Mouse (Mus musculus) fat pad, adult 2 months (tissue): ENCODE measurements at regions not wholly inside any gene's neighbourhood (a gene's known extent, or its start where the extent isn't known, plus 50 kb on each side); places are given as distances from the start of the nearest gene placed in this dataset.

Experiments used
- DNase-seq: peaks from one replicate; pipeline ENCODE4 v3.0.0-alpha.2; 2011; ENCODE audit warnings: low read depth, low spot score; ENCODE audit errors: extremely low read depth

DNA sequence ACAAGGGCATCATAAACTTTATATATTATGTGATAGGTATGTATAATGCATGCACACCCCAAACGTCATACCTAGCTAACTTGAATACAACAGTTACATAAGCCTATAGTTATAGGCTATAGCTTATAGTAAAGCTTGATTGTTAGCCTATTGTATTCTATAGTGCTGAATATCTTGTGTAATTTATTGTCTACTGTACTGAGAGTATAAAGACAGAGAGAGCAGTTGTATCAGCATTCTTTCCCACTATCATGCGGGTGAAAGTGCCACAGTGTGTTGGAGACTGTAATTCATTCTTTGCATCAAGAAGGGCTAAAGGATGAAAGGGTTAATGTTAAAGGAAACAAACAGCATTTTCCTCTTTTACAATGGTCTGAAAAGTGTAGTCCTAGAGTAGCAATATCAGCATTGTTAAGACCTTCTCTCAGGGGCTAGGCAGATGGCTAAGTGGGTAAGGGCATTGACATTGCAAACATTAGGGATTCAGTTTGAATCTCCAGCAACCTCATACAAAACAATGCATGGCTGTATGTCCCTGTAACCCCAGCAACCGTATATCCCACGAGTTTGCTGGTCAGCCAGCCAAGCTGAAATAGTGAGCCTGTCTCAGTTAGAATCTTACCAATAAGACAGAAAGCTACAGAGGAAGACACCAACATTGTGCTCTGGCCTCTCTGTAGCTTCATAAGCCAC is 340.8 kb upstream of the Jag1 start:
- DNase-seq: no peak

- DNase-seq: no peak
Measured at GRCm38 (mm10) chr2:137456436-137456835, 340.0 kb upstream of the Jag1 start.

GRCm38 (mm10) chr2:137446919-137447318 is 330.5 kb upstream of the Jag1 start:
- no peak for DNase-seq

- no peak for DNase-seq
Measured at GRCm38 (mm10) chr2:137437741-137438140, 321.3 kb upstream of the Jag1 start.

GRCm38 (mm10) chr2:137436161-137436560 is 319.7 kb upstream of the Jag1 start:
- DNase-seq: no peak

GRCm38 (mm10) chr2:137422656-137423055 is 306.2 kb upstream of the Jag1 start:
- DNase-seq: no peak

GRCm38 (mm10) chr2:137419678-137420077 is 303.2 kb upstream of the Jag1 start:
- DNase-seq: no peak

DNA sequence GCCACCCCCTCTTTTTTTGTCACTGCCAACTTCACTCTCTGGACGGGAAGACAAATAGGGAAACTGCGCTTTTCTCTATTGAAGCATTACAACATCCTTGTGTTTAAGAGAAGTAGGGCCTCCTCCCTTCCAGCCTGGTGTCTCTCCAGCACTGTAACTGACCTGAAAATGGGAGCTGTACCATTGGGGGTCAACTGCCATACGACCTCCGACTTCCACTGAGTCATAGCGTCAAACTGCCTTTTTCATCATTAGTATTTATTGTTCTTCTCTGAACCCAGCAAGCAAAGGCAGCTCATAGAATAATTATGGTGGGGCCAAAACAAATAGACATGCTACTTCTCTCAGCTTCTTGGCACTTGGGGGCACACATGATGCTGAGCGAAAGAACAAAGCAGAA is 301.2 kb upstream of the Jag1 start:
- no peak for DNase-seq

DNA sequence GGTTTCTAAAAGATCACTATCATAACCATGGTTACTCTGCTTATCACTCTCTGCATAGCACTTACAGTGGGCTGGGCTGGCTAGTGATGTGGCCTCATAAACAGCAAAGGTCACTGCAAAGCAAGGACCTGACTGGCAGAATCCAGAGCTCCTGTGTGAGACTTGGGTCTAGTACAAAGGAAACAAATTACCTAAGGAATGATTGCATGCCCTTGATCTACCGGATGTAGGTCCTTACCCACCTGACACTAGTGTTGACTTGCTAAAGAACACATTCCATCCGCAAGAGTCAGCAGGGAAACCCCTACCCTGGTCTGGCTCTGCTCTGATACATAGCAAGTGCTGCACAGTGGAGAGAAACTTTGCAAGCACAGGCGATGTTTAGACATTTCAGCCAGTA is 297.0 kb upstream of the Jag1 start:
- DNase-seq: no peak

- DNase-seq: no peak
Measured at GRCm38 (mm10) chr2:137409611-137410010, 293.2 kb upstream of the Jag1 start.

DNA sequence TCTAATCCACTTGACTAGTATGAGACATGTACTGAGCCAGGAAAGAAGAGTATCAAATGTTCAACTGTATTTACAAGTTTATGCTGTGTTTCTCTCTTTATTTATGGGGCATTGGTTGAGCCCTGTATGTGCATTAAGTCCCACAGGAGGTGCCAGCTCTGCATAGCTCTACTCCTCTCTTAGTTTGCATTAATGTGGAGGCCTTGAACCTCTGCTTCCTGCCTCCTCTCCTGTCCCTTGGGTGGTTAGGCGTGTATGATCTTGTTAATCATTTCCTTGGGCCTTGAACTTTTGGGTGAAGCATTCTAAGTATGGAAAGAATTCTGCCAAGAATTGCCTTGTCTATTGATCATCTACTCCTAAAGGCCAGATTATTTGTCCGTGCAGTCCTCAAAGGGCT is 291.9 kb upstream of the Jag1 start:
- DNase-seq: no peak

- DNase-seq: no peak
Measured at GRCm38 (mm10) chr2:137393486-137393885, 277.0 kb upstream of the Jag1 start.

DNA sequence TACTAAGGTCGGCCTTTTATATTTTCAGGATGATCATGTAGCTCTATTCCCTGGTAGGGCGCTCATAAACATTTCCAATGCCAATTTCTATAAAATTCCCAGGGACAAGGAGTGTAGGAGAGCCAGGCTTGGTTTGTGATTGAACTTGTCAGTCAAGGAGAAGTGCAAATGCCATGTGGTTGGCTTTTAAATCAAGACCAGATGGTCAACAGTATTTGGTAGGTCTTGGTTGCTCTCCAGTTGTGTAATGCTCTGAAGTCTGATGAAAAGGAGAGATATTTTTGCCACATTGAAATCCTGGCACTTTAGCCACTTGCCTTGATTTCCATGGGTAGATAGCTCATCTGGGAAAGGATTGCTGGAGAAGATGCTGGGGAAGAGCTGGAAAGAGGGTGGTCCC is 263.4 kb upstream of the Jag1 start:
- DNase-seq: no peak

GRCm38 (mm10) chr2:137375346-137375745 is 258.9 kb upstream of the Jag1 start:
- no peak for DNase-seq

- no peak for DNase-seq
Measured at GRCm38 (mm10) chr2:137371062-137371461, 254.6 kb upstream of the Jag1 start.

DNA sequence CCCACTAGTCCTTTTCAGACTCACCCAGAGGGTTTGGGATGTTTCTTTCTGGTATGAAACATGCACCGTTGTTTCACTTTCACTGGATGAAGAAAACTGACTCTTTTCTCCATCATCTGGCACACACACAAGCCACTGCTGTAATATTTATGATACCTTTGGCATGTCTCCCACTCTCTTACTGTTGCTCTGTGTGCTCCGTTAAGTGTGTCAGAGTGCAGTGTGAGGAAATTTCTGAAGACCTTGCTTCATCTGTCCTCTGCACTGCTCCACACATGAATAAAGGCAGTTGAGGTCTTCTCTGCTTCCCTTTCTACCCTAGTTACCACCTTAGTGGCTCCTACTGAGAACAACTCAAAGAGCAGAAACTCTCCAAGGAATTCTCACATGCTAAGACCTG is 246.6 kb upstream of the Jag1 start:
- peak; percentile 43 for DNase-seq

DNA sequence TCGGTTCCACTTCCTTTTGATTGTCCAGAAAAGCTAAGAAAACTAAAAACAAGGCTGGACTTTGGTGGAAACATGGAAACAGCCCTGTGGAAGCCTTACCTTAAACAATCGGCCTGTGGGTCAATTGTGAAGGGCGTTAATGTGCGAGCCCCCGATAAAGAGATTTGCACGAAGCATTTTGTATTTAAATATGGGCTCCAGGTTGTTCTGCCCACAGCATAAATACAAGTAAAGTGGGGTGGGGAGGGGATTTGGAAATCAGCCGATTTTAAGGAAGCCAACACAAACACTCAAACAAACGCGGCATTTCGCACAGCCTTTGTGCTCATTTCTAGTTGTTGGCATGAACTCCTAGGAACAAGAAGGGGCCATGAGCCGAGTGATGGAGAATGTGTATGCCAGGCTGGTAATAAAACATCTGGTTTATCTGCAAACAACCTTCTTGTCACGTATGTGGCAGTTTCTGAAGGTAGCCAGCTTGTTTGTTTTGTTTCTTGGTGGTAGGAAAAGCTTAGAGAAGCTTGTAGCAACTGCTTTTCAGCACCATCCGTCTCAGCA is 240.8 kb upstream of the Jag1 start:
- DNase-seq: no peak

- DNase-seq: no peak
Measured at GRCm38 (mm10) chr2:137343736-137344135, 227.3 kb upstream of the Jag1 start.

GRCm38 (mm10) chr2:137329995-137330394 is 213.6 kb upstream of the Jag1 start:
- DNase-seq: no peak

- DNase-seq: peak; percentile 74
Measured at GRCm38 (mm10) chr2:137323445-137323844, 207.0 kb upstream of the Jag1 start.

- no peak for DNase-seq
Measured at GRCm38 (mm10) chr2:137310511-137310910, 194.1 kb upstream of the Jag1 start.

- no peak for DNase-seq
Measured at GRCm38 (mm10) chr2:137308116-137308515, 191.7 kb upstream of the Jag1 start.
